Mouse (Mus musculus) forelimb bud, embryonic 11.5 days (tissue): Measurements from ENCODE around the gene Sgtb.

Source experiments
- DNase-seq: peaks from one replicate; pipeline ENCODE4 v3.0.0-alpha.2; 2012; ENCODE audit warnings: low read depth, low spot score

Gene Sgtb

GRCm38 (mm10) chr13:104179176-104179888 is 69.8 kb downstream of the Sgtb start:
- DNase-seq, result no peak

GRCm38 (mm10) chr13:104187357-104187756 is 77.8 kb downstream of the Sgtb start:
- no peak for DNase-seq
